Mouse (Mus musculus) forebrain, embryonic 14.5 days (tissue): Measurements from ENCODE around the gene Stx12. TPM values are rescaled to one million over a fixed set of nuclear protein-coding genes. Genes with fewer than 3 reads are reported as not detected.

Source experiments
- ATAC-seq: fragments of 200-750 bp; cut with Nextera tagmentation; 2 replicates; pipeline ENCODE4 v1.8.0; 2017; ENCODE audit warnings: mild to moderate bottlenecking, moderate library complexity
- DNase-seq: peaks from one replicate; pipeline ENCODE4 v3.0.0-alpha.2; 2015; ENCODE audit warnings: low spot score
- H3K27ac ChIP-seq: fragments of 300-500 bp; sonication (generic); 2 replicates; pipeline ENCODE4 v1.5.1; 2014; ENCODE audit warnings: low read depth, mild to moderate bottlenecking, control low read depth, low read length, moderate library complexity
- H3K27me3 ChIP-seq: fragments of 300-500 bp; sonication (generic); replicated peaks from 2 replicates; pipeline ENCODE4 v1.6.1; 2014; ENCODE audit warnings: low read length, control low read depth, mixed read lengths; ENCODE audit not compliant: control insufficient read depth, insufficient read depth
- H3K36me3 ChIP-seq: fragments of 300-500 bp; sonication (generic); 2 replicates; pipeline ENCODE4 v1.6.1; 2014; ENCODE audit warnings: low read length, control low read depth; ENCODE audit not compliant: control insufficient read depth, insufficient read depth
- H3K4me1 ChIP-seq: fragments of 300-500 bp; sonication (generic); 2 replicates; pipeline ENCODE4 v1.6.1; 2014; ENCODE audit warnings: antibody characterized with exemption, low read length, control low read depth; ENCODE audit not compliant: control insufficient read depth, insufficient read depth
- H3K4me2 ChIP-seq: fragments of 300-500 bp; sonication (generic); 2 replicates; pipeline ENCODE4 v1.6.1; 2014; ENCODE audit warnings: mild to moderate bottlenecking, control low read depth, low read length
- H3K4me3 ChIP-seq: fragments of 300-500 bp; sonication (generic); 2 replicates; pipeline ENCODE4 v1.5.1; 2014; ENCODE audit warnings: low read depth, low read length, control low read depth
- H3K9ac ChIP-seq: fragments of 300-500 bp; sonication (generic); 2 replicates; pipeline ENCODE4 v1.6.1; 2014; ENCODE audit warnings: mild to moderate bottlenecking, low read length, control low read depth, moderate library complexity
- H3K9me3 ChIP-seq: fragments of 300-500 bp; sonication (generic); replicated peaks from 2 replicates; pipeline ENCODE4 v1.6.1; 2016; ENCODE audit warnings: low read length, control low read depth, mixed read lengths; ENCODE audit not compliant: control insufficient read depth
- WGBS: fragments of 180-500 bp; shearing (Covaris S2); extraction: QIAGEN DNeasy Blood & Tissue Kit; methylation state at CpG from one replicate; pipeline ENCODE4 v1.1.7; 2014; 5-methylcytosine and 5-hydroxymethylcytosine counted together
- polyA plus RNA-seq: library from polyadenylated mRNA; unstranded; fragments of >200 nt; fragmentation: Nextera tagmentation; extraction: Ambion mirVana; gene quantifications from 2 replicates; pipeline ENCODE4 v1.2.1, GENCODE M21; 2014

Gene Stx12
- polyA plus RNA-seq, 1 experiment from 2014 or later: 176 TPM

- WGBS: 94% methylated on average over 7 of the region's 7 CpGs
- Histone ChIP-seq H3K36me3 (no peaks in the 10 kb centered on the region), H3K9me3 (no peaks in the 10 kb centered on the region), H3K4me2 (no peak overlapping the region), H3K4me3 (no peak overlapping the region), H3K4me1 (no peaks in the 10 kb centered on the region), H3K9ac (no peak overlapping the region), H3K27me3 (no peaks in the 10 kb centered on the region), H3K27ac (no peak overlapping the region)
- ATAC-seq (no peak), DNase-seq (no peak)
These were observed 77.6 kb downstream of the Stx12 start for GRCm38 (mm10) chr4:132806620-132807191.

- Histone ChIP-seq H3K36me3 (no peaks in the 10 kb centered on the region), H3K9me3 (no peaks in the 10 kb centered on the region), H3K27ac (no peak overlapping the region), H3K9ac (no peak overlapping the region), H3K27me3 (no peaks in the 10 kb centered on the region), H3K4me1 (no peaks in the 10 kb centered on the region), H3K4me3 (no peak overlapping the region), H3K4me2 (no peak overlapping the region)
- WGBS: 87% methylated on average over 12 of the region's 12 CpGs
- ATAC-seq: no peak
- peak; percentile 4 for DNase-seq
These were observed 78.6 kb downstream of the Stx12 start for GRCm38 (mm10) chr4:132805599-132806197.

- DNase-seq: no peak
- H3K9me3 ChIP-seq: no peaks in the 10 kb centered on the region
- H3K4me1 ChIP-seq: no peaks in the 10 kb centered on the region
- H3K4me3 ChIP-seq: no peak overlapping the region
- H3K27me3 ChIP-seq: no peaks in the 10 kb centered on the region
- no peaks in the 10 kb centered on the region for H3K36me3 ChIP-seq
- H3K27ac ChIP-seq: no peak overlapping the region
- H3K4me2 ChIP-seq: no peak overlapping the region
- no peak for ATAC-seq
- H3K9ac ChIP-seq: no peak overlapping the region
- WGBS: 86% methylated on average over 5 of the region's 5 CpGs
These were observed 79.2 kb downstream of the Stx12 start for GRCm38 (mm10) chr4:132805146-132805545.

- 94% methylated on average over 6 of the region's 6 CpGs for WGBS
- no peaks in the 10 kb centered on the region for H3K27me3 ChIP-seq
These were observed 80.0 kb downstream of the Stx12 start for GRCm38 (mm10) chr4:132804331-132804730.

GRCm38 (mm10) chr4:132803876-132804275, 80.4 kb downstream of the Stx12 start:
- Histone ChIP-seq H3K27ac (no peak overlapping the region), H3K9me3 (no peaks in the 10 kb centered on the region), H3K4me1 (no peaks in the 10 kb centered on the region), H3K27me3 (no peaks in the 10 kb centered on the region), H3K36me3 (no peaks in the 10 kb centered on the region), H3K4me2 (no peak overlapping the region), H3K4me3 (no peak overlapping the region), H3K9ac (no peak overlapping the region)
- WGBS: 97% methylated on average over 7 of the region's 7 CpGs
- ATAC-seq (no peak), DNase-seq (no peak)

More at GRCm38 (mm10) chr4:132804331-132804730, 80.0 kb downstream of the Stx12 start:
- ATAC-seq (no peak), DNase-seq (no peak)
- Histone ChIP-seq H3K4me3 (no peak overlapping the region), H3K9me3 (no peaks in the 10 kb centered on the region), H3K4me2 (no peak overlapping the region), H3K4me1 (no peaks in the 10 kb centered on the region), H3K9ac (no peak overlapping the region), H3K27ac (no peak overlapping the region), H3K36me3 (no peaks in the 10 kb centered on the region)

Other genes with a start within 250 kb of the Stx12 start
- gene Eya3, start 245.5 kb downstream of the Stx12 start, polyA plus RNA-seq: 17.0 and 20.8 TPM in 2 replicates
- 3.2 and 6.0 TPM in 2 replicates for gene Xkr8, start 152.0 kb downstream of the Stx12 start, polyA plus RNA-seq
- 1.3 and 1.5 TPM in 2 replicates for gene Smpdl3b, start 127.3 kb downstream of the Stx12 start, polyA plus RNA-seq
- gene Rpa2, start 116.2 kb downstream of the Stx12 start, polyA plus RNA-seq: 79.1 and 89.1 TPM in 2 replicates
- 0.42 and 0.45 TPM in 2 replicates for gene Themis2, start 88.1 kb downstream of the Stx12 start, polyA plus RNA-seq
- 101 and 120 TPM in 2 replicates for gene Ppp1r8, start 41.3 kb downstream of the Stx12 start, polyA plus RNA-seq
- gene Fam76a, start 38.0 kb upstream of the Stx12 start, polyA plus RNA-seq: 44.2 and 47.1 TPM in 2 replicates
- 0.23 TPM in 1 of 2 replicates, not detected in the other for gene Fgr, start 89.6 kb upstream of the Stx12 start, polyA plus RNA-seq
- 8.6 and 12.2 TPM in 2 replicates for gene Ahdc1, start 126.8 kb upstream of the Stx12 start, polyA plus RNA-seq
- gene Wasf2, start 246.0 kb upstream of the Stx12 start, polyA plus RNA-seq: 28.3 and 30.4 TPM in 2 replicates